Mouse (Mus musculus): ENCODE data around the gene Edn3.

Gene Edn3

DNA sequence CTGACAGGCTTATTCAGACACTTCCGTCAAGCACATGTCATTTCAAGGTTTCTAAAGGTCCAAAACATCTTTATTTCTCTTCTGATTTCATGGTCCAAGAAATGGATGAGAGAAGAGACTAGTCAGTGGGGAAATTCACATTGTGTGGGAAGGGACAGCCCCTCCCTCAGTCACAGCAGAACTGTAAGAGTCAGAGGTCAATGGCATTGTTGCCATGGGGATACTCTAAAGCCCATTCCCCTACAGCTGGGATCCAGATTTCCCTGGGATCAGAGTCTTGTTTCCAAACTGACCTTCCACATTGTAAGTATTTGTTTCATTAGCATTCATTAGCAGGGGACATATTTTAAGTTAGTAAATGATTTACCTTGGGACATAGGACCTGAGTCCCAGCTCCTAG, 32.8 kb downstream of the Edn3 start:
- DNase-seq (ENCODE audit: extremely low read depth, low read depth) = no peak

DNA sequence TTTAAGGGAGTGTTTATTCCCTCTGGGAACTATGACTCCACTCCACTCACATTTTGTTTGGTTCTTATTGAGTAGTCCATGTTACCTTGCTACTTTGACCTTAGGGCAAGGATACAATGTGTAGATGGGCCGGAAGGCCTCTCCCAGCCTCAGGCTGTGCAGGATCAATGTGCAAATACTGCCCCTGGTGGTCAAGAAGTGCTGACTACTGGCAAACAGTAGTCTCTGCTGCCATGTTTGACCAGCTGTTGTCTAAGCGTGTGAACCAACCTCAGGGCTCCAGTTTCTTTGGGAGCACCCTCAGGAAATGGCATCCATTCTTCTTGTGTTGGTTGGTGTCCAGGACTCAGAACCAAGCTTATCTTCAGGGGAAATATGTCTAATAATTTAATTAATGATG, 36.6 kb downstream of the Edn3 start:
- DNase-seq (ENCODE audit: extremely low read depth, low read depth) = no peak

DNA sequence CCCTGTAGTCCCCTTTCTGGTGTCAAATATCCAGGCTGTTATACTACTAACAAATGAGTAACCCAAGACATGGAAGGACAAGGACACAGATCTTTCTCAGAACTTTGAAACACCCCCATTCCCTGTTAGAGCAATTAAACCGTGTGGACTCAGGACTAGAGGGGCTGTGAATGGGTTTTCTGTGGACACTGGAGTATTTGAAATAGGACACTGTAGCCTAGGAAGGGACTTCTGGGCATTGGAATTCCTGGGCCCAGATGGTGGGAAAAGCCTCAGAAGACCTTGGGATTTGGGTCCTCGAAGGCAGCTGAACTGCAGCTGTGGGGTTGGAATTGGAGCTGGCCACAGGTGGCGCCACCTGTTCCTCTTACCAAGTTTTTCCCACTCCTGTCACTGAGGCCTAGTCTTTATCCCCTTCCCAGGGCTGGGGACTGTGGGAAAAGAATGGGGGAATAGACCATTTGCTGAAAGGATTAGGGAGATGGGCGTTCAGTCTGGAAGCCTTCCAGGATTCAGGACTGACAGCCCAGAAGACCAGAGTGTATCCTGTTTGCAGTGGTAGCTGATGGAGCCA, 37.2 kb downstream of the Edn3 start:
- no peak for DNase-seq (ENCODE audit: extremely low read depth, low read depth)

DNA sequence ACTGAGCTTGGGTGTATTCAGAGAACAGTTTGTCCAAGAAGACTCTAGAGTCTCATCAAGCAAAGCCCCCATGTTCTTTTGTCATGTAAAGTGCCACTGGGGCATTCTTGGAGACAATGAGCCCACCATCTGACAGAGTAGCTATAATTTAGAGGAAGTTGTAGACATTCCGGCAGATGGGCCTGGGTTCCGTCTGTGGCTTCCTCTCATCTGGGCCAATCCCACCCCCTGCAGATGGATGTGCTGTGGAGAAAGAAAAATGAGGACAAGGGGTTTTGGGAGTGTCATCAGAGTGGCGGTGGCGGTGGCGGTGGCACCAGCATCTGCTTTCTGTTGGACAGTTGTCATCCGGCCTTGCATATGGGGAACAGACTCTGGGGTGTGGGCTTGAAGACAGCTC, 42.0 kb downstream of the Edn3 start:
- no peak for DNase-seq (ENCODE audit: extremely low read depth, low read depth)

DNA sequence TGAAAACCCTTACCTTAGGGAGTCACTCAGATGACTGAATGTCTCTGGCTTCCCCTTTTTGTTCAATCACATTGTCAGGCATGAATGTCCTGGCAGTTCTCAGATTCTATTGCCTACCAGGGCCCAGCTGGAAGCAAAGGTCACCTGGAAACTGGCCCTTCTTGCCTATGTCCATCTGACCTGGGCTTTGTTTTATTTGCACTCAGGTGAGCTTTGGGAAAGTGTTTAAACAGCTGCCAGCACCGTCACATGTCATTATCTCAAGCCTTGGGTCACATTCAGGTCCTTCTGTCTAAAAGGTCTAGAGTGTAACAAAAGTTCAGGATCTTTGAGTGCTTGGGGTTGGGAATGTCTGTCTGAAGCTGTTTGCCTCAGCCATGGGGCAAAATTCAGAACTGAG, 43.2 kb downstream of the Edn3 start:
- DNase-seq (ENCODE audit: extremely low read depth, low read depth) = no peak

DNA sequence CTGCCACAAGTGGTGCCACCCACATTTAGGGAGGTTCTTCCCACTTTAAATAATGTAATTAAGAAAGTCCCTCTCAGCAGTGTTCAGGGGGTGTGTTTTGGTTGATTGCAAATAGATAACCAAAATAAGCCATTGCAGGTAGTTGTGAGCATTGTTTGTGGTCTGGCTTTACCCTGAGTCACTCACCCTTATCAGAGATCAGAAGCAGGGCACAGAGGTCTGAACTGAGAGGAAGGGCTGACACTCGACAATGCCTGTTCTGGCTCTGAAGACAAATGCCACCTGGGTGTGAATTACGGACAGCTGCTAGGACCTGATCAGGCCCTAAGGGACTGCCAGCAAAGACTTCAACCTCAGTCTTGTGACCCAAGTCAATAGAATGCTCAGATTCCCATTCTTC, 47.5 kb downstream of the Edn3 start:
- DNase-seq (ENCODE audit: extremely low read depth, low read depth) = no peak

DNA sequence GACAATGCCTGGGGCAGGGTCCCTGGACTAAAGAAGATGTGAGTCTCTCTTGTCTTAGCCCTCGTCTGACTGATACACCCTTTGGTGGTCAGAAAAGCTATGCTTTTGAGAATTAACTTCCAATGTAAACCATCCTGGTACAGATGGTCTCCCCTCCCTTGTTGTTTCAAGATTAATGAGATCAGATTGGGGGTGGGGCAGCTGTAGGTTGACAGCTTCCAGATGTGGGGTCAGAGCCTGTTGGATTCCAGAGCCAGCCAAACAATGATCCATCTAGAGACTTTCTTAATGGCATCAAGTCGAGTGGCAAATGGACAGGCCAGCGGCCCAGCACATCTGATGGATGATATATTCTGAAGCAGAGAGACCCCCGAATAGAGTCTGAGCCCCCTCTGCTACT, 48.9 kb downstream of the Edn3 start:
- no peak for DNase-seq (ENCODE audit: extremely low read depth, low read depth)

DNA sequence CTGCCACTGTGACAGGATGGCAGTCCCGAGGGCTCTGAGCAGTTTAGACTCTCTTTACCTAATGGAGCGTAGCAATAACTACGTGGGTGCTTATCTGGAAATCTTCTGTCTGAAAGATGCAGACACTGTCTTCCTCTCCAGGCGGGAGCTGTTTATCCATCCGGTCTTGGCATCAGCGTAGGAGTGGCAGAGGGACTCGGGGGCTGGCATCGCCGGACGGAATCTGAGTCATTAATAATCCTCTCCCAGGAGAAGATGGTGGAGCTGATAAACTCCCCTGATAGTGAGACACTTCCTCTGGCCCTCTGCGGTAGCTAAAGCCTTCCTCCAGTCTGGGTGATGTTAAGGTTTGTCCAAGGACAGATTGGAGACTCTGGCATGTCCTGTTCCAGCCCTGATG, 52.9 kb downstream of the Edn3 start:
- DNase-seq (ENCODE audit: extremely low read depth, low read depth) = no peak

GRCm38 (mm10) chr2:174816163-174816562, 55.7 kb downstream of the Edn3 start:
- no peak for DNase-seq (ENCODE audit: extremely low read depth, low read depth)

- no peak for DNase-seq (ENCODE audit: extremely low read depth, low read depth)
Observed at GRCm38 (mm10) chr2:174820286-174820685, 59.9 kb downstream of the Edn3 start.

DNA sequence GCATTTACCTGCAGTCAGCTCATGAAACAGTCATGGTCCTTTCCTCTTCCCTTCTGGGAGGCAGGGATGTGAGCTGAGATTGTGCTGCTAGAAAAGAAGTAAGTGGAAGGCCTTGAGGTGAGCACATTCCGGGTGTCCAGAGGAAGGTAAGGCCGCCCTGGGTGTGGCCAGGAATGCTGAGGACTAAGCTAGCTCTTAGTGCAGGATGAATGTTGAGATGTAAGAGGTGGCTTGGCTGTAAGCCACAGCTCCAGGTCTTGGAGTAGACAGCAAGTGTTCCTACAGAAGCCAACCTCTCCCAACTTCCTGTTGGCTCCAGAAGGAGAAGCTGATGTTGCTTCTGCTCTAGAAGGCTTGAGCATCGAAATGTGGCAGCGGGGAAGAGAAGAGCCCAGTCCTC, 67.4 kb downstream of the Edn3 start:
- no peak for DNase-seq (ENCODE audit: extremely low read depth, low read depth)

GRCm38 (mm10) chr2:174833608-174834007, 73.2 kb downstream of the Edn3 start:
- DNase-seq (ENCODE audit: extremely low read depth, low read depth) = no peak
